Mouse (Mus musculus) spleen, adult 10 weeks (tissue): Measurements from ENCODE around the gene 4930435E12Rik. TPM values are rescaled to one million over a fixed set of nuclear protein-coding genes. Genes with fewer than 3 reads are reported as not detected.

Source experiments
- polyA plus RNA-seq: library from polyadenylated mRNA; stranded (reverse); fragments of 350-450 nt; fragmentation: Illumina TruSeq; extraction: RNeasy Lipid Tissue Mini Kit (QIAGEN cat#74804); gene quantifications from one replicate; pipeline ENCODE4 v1.2.3, GENCODE M21; 2015; ENCODE audit warnings: low replicate concordance; ENCODE audit not compliant: insufficient read depth

4930435E12Rik gene
- polyA plus RNA-seq = not detected

DNA sequence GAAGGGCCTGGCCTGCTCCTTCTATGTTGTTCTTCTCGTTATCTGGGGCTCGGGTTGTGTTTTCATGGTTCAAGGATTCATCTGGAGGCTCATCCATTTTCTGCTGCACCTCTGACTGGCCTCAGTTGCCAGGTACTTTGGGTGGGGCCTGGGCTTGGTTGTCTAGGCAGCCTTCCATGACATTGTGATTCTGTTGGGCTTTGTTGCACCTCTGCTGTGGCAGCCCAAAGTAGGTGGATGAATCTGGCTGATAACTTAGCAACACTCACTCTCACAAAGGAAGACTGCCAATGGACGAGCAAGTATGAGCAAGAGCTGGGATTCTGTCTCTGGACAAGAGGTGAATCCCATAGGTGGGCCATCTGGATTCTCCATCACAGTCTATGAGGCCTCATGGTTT lies at the start of gene 4930435E12Rik:
4930435E12Rik (minus strand) TSS at position 101 of the 400 bp plus-strand sequence.

DNA sequence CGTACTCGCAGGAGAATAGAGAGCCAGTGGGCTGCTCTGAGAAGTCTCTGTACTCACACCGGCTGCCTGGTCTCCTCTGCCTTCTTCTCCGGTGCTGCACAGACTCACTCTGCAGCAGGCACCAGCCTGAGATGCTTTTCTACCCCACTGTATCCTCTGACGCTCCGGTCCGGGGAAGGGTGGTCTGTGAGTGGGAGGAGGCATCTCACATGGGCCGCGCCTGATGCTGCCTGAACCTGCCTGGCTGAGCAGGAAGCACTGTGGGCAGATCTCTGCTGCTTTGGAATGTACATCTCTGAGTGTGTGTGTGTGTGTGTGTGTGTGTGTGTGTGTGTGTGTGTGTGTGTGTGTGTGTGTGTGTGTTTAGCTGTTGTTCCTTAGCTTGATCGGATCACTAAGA lies 28.5 kb downstream of the 4930435E12Rik start, which contains the start of gene Upk1b:
Upk1b (minus strand) TSS at position 238 of the 400 bp plus-strand sequence.

Other genes with a start within 250 kb of the 4930435E12Rik start
- gene Arhgap31, start 115.5 kb downstream of the 4930435E12Rik start, polyA plus RNA-seq = 11.5 TPM
- gene B4galt4, start 86.5 kb downstream of the 4930435E12Rik start, polyA plus RNA-seq = 10.9 TPM
- 1.1 TPM for gene Upk1b, start 28.4 kb downstream of the 4930435E12Rik start, polyA plus RNA-seq
- gene Igsf11, start 63.9 kb upstream of the 4930435E12Rik start, polyA plus RNA-seq = 0.08 TPM